Mouse (Mus musculus) liver, embryonic 12.5 days (tissue): ENCODE data around the gene Tmem176a. TPM values are rescaled to one million over a fixed set of nuclear protein-coding genes. Genes with fewer than 3 reads are reported as not detected.
"Not testable (repeated sequence)": the region's sequence is repeated elsewhere in the genome, so short reads cannot be mapped to it uniquely, and the experiment has no call there.

Experiments used
- ATAC-seq: fragments of 200-750 bp; cut with Nextera tagmentation; 2 replicates; pipeline ENCODE4 v1.8.0; 2017; ENCODE audit warnings: moderate number of reproducible peaks, mild to moderate bottlenecking, moderate library complexity
- H3K27ac ChIP-seq: fragments of 300-500 bp; sonication (generic); 2 replicates; pipeline ENCODE4 v1.5.1; 2016; ENCODE audit warnings: mild to moderate bottlenecking
- H3K27me3 ChIP-seq: fragments of 300-500 bp; sonication (generic); replicated peaks from 2 replicates; pipeline ENCODE4 v1.6.1; 2016; ENCODE audit warnings: mild to moderate bottlenecking, moderate library complexity
- H3K36me3 ChIP-seq: fragments of 300-500 bp; sonication (generic); 2 replicates; pipeline ENCODE4 v1.6.1; 2016; ENCODE audit warnings: mild to moderate bottlenecking, moderate library complexity
- H3K4me1 ChIP-seq: fragments of 300-500 bp; sonication (generic); 2 replicates; pipeline ENCODE4 v1.6.1; 2016
- H3K4me2 ChIP-seq: fragments of 300-500 bp; sonication (generic); 2 replicates; pipeline ENCODE4 v1.6.1; 2016; ENCODE audit warnings: mild to moderate bottlenecking, moderate library complexity
- H3K4me3 ChIP-seq: fragments of 300-500 bp; sonication (generic); 2 replicates; pipeline ENCODE4 v1.5.1; 2016; ENCODE audit warnings: mild to moderate bottlenecking, moderate library complexity
- H3K9ac ChIP-seq: fragments of 300-500 bp; sonication (generic); 2 replicates; pipeline ENCODE4 v1.6.1; 2016; ENCODE audit warnings: mild to moderate bottlenecking, moderate library complexity
- H3K9me3 ChIP-seq: fragments of 300-500 bp; sonication (generic); replicated peaks from 2 replicates; pipeline ENCODE4 v1.6.1; 2016; ENCODE audit warnings: mild to moderate bottlenecking, moderate library complexity
- WGBS: fragments of 180-500 bp; shearing (Covaris S2); methylation state at CpG from one replicate; pipeline ENCODE4 v1.1.7; 2016; ENCODE audit not compliant: insufficient replicate concordance; 5-methylcytosine and 5-hydroxymethylcytosine counted together
- polyA plus RNA-seq: library from polyadenylated mRNA; unstranded; fragments of >200 nt; fragmentation: Nextera tagmentation; extraction: Ambion mirVana; gene quantifications from 2 replicates; pipeline ENCODE4 v1.2.1, GENCODE M21; 2016

Gene Tmem176a
- 48.3 and 53.2 TPM in 2 replicates for polyA plus RNA-seq

DNA sequence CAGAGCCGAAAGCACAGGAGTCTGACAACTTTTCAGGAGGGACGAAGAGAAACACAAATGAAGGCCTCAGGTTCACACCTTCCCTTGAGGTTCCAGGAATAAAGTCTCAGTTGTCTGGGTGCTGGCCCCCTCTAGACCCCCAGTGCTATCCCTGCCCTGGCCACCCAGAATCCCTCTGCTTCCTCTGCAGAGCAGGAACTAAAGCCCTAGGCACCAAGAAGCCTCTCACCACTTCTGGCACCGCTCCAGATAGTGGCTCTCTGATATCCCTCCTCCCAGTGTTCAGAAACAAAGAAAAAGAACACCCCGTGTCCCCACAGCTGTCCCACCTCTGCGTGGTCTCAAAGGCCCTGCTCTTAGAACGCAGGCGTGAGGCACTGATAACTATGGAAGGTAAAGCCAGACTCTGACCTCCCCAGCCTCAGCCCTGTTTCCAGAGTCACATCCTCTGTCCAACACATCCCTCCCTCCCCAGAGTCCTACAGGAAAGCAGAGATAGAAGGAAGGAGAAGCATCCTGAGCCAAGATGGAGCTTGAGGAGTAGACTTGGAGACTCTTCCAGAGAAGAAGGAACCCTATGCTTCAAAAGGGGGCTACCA lies at the start of gene Tmem176a:
Gene Tmem176a (plus strand): TSS at position 549 of the 599 bp plus-strand sequence.
- Histone ChIP-seq H3K9me3 (no peaks in the 10 kb centered on the region), H3K27ac (peak within 1 kb of the TSS; percentile 59), H3K4me1 (peaks cover 22% of the 10 kb centered on the region; the same call in 1 of the 2 replicates), H3K9ac (peak within 1 kb of the TSS; percentile 28), H3K27me3 (no peaks in the 10 kb centered on the region), H3K36me3 (peaks cover 35% of the 10 kb centered on the region), H3K4me3 (peak within 1 kb of the TSS; percentile 41), H3K4me2 (peak within 1 kb of the TSS; percentile 53)
- ATAC-seq, result peak; percentile 47; the same call in 1 of the 2 replicates
- 23% methylated on average over 7 of the region's 7 CpGs for WGBS

DNA sequence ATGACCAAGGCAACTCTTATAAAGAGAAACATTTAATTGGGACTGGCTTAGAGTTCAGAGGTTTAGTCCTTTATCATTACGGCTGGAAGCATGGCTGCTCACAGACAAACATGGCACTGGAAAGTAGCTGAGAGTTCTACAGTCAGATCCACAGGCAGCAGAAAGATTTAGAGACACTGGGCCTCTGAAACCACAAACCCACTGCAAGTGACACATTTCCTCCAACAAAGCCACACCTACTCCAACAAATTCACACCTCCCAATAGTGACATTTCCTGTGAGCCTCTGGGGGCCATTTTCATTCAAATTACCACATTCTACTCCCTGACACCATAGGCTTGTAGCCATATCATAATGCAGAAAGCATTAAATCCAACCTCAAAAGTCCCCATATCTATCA lies 38.8 kb upstream of the Tmem176a start:
- no peak for ATAC-seq
- Histone ChIP-seq H3K9me3 (no peaks in the 10 kb centered on the region), H3K4me3 (no peak overlapping the region), H3K4me1 (no peaks in the 10 kb centered on the region), H3K36me3 (no peaks in the 10 kb centered on the region), H3K4me2 (no peak overlapping the region), H3K27me3 (no peaks in the 10 kb centered on the region), H3K9ac (no peak overlapping the region), H3K27ac (no peak overlapping the region)
- 50% methylated on average over 1 of the region's 1 CpGs for WGBS

DNA sequence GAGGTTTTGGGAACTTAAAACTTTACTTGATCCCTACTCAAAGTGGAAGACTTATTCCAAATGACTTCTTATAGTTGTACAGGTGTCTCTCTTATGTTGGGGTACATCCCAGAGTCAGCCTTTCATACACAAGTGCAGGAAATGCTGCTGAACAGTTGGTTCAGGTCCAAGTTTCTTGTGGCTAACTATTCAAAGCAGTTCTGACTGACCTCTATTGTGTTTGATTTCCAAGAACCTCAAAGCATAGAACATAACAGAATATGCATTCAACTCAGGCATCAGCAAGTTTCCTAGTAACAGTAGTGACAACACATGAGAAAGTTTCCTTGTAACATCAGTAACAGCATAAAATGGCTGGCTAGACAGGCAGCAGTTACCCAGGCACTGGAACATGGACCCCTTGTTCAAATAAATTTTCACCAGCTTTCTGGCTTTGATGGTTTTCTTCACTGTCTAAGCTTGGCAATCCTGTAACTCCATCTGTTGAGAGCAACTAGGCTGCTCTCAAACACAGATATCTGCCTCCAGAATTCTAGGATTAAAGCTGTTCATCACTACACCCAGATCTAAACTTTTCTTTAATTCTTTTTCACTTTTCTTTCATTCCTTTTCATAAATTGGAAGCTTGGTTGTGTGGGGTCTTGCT lies 37.2 kb upstream of the Tmem176a start:
- Histone ChIP-seq H3K27me3 (no peaks in the 10 kb centered on the region), H3K9me3 (no peaks in the 10 kb centered on the region), H3K36me3 (no peaks in the 10 kb centered on the region), H3K9ac (no peak overlapping the region), H3K27ac (no peak overlapping the region), H3K4me1 (no peaks in the 10 kb centered on the region), H3K4me3 (no peak overlapping the region), H3K4me2 (no peak overlapping the region)
- no peak for ATAC-seq

DNA sequence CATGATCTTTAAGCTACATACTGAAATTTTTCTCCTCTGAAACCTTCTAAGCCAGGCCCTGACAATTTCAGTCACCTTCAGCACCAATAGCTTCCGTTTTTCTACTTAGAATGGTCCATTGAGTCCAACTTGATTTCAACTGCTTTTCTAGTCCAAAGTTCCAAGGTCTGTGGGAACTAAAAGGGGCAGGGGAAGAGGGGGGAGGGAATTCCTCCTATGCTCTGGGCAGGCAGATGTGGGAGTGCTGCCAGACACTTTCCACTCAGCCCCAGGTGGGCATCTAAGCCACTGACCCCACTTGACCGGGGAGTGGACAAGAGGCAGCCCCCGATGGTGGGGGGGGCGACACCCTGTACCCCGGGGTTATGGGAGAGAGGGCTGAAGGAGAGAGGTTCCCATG lies 36.4 kb upstream of the Tmem176a start:
- Histone ChIP-seq H3K9me3 (no peaks in the 10 kb centered on the region), H3K36me3 (no peaks in the 10 kb centered on the region), H3K27ac (no peak overlapping the region), H3K4me2 (no peak overlapping the region), H3K9ac (no peak overlapping the region), H3K27me3 (no peaks in the 10 kb centered on the region), H3K4me3 (no peak overlapping the region), H3K4me1 (no peaks in the 10 kb centered on the region)
- no peak for ATAC-seq
- 76% methylated on average over 5 of the region's 5 CpGs for WGBS

DNA sequence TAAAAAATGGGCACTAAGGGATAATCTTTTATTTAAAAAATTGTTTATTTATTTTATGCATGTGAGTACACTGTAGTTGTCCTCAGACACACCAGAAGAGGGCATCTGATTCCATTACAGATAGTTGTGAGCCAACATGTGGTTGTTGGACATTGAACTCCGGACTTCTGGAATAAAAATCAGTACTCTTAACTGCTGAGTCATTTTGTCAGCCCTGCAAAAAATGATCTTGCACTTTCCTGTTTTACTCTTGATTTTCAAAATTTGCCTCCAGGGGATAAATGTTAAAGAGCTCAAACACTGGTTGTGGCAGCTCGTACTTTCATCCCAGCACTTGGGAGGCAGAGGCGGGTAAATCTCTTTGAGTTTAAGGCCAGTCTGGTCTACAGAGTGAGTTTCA lies 34.0 kb upstream of the Tmem176a start:
- Histone ChIP-seq H3K9me3 (no peaks in the 10 kb centered on the region), H3K27me3 (no peaks in the 10 kb centered on the region), H3K27ac (no peak overlapping the region), H3K36me3 (no peaks in the 10 kb centered on the region), H3K4me2 (no peak overlapping the region), H3K9ac (no peak overlapping the region), H3K4me3 (no peak overlapping the region), H3K4me1 (no peaks in the 10 kb centered on the region)
- WGBS, result 72% methylated on average over 3 of the region's 3 CpGs
- ATAC-seq, result no peak

DNA sequence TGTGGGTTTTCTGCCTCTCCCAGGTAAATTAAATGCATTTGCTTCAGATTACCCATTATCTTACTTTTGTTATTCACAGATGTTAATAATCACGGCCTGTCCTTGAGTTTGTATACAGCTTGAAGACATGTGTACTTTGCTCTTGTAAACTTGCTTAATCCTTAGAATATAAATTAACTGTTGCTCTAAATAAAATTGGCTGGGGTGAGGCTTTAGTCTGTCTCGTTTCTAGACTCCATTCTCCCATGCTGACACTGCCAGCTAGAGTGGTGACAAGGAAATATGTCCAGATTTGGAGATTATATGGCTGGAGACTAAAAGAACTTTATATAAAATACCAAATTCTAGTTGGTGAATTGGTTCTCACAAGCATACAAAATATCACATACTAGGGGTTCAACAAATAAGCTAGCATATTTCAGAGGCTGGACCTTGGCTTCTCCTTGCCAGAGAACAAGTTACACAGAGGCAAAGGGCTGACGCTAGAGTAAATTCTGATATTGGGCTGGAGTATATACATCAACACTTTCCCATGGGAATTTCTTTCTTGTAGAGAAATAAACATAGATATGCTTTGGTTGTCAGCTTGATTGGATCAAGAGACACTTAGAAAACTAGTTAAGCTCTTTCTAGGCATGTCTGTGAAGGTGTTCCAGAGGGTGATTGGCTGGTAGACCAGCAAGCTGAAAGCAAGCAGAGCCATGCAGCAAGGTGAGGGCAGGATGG lies 31.1 kb upstream of the Tmem176a start:
- H3K9me3 ChIP-seq, result no peaks in the 10 kb centered on the region
- H3K27ac ChIP-seq, result no peak overlapping the region
- no peaks in the 10 kb centered on the region for H3K27me3 ChIP-seq
- no peak for ATAC-seq
- WGBS, result 60% methylated on average over 3 of the region's 3 CpGs
- no peaks in the 10 kb centered on the region for H3K36me3 ChIP-seq
- H3K4me3 ChIP-seq, result no peak overlapping the region
- H3K4me1 ChIP-seq, result no peaks in the 10 kb centered on the region
- H3K9ac ChIP-seq, result no peak overlapping the region
- no peak overlapping the region for H3K4me2 ChIP-seq

DNA sequence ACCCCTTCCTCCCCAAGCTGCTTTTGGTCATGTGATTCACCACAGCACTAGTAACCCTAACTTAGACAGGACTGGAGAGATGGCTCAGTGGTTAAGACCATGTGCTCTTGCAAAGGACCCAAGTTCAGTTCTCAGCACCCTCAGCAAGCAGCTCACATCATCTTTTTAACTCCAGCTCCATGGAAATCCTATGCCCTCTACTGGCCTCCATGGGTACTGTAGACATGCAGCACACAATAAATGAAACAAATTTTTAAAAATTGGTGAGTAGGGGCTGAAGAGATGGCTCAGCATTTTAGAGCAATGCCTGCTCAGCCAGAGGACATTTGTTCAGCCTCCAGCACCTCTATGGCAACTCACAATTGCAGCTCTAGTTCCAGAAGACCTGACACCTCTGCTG lies 25.7 kb upstream of the Tmem176a start:
- ATAC-seq, result no peak
- H3K27me3 ChIP-seq, result no peaks in the 10 kb centered on the region
- no peak overlapping the region for H3K9ac ChIP-seq
- H3K9me3 ChIP-seq, result no peaks in the 10 kb centered on the region
- no peak overlapping the region for H3K4me2 ChIP-seq
- no peaks in the 10 kb centered on the region for H3K4me1 ChIP-seq
- H3K4me3 ChIP-seq, result no peak overlapping the region
- H3K27ac ChIP-seq, result no peak overlapping the region
- no peaks in the 10 kb centered on the region for H3K36me3 ChIP-seq

DNA sequence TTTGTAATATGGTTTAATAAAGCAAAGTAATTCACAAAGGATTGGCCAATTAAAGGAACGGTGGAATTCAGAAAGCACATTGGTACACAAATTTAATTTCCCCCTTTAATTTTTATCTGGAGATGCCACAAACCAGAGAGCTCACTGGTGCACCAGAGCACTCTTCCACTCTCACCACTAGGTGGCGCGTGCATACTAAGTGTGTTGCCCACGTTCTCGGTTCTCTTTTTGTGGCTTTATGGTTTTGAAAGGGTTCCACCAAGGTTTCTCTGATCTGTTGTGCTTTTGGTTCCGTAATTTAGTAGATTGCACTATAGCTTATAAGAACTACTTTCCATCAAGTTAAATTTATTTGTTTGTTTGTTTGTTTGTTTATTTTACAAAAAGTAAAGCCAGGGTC lies 22.9 kb upstream of the Tmem176a start:
- Histone ChIP-seq H3K36me3 (no peaks in the 10 kb centered on the region), H3K4me2 (no peak overlapping the region), H3K9me3 (no peaks in the 10 kb centered on the region), H3K9ac (no peak overlapping the region), H3K27ac (no peak overlapping the region), H3K27me3 (no peaks in the 10 kb centered on the region), H3K4me3 (no peak overlapping the region), H3K4me1 (no peaks in the 10 kb centered on the region)
- 2% methylated on average over 6 of the region's 6 CpGs for whole genome bisulfite sequencing
- ATAC-seq, result no peak

DNA sequence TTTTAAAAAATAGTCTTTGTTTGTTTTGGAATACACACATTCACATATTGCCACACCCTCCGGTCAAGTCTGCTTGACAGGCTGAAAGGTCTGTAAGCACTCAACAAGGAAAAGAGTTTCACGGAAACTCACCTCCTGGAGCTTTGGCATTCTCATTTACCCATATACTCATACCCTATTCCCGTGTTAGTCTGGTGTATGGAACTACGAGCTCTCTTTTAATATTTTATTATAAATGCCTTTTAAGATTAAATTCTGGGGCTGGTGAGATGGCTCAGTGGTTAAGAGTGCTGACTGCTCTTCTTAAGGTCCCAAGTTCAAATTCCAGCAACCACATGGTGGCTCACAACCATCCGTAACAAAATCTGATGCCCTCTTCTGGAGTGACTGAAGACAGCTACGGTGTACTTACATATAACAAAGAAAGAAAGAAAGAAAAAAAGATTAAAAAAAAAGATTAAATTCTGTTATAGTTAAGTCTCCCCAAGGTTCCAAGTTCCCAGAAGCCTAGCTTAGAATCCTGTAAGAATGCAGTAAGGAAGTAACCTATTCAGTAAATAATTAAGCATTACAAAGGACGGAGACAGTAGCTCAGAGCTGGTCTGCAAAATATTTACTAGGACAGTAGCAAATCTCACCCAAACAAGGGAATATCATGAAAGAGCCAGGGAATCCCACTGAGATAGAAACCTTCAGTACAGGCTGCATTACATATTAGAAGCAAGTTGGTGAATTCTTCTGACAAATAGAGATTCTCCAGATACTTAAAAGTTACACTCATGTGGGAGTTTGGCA lies 18.5 kb upstream of the Tmem176a start:
- not testable (repeated sequence) for ATAC-seq, H3K36me3 ChIP-seq, H3K4me3 ChIP-seq, H3K9me3 ChIP-seq, H3K4me2 ChIP-seq, H3K27me3 ChIP-seq, H3K27ac ChIP-seq, H3K4me1 ChIP-seq, H3K9ac ChIP-seq
- WGBS, result 72% methylated on average over 7 of the region's 7 CpGs

DNA sequence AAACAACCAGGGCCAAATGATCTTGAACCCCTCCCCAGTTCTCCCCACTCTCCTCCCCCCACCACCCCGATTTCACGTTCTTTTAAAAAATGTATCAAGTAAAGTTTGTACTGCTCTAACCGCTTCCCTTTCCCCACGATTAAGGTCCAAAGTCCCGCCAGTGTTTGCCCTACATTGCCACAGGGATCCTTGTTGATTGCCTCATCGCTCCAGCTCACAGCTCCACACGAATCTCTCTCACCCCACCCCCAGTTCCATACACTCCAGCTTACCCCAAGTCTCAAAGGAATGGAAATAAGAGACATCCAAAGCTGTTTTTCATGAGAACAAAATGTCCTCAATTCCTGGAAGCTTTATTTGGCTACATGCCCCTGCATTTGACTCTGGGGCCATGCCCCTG lies 15.7 kb upstream of the Tmem176a start:
- Histone ChIP-seq H3K4me2 (no peak overlapping the region), H3K4me3 (no peak overlapping the region), H3K27me3 (no peaks in the 10 kb centered on the region), H3K4me1 (peaks cover 5% of the 10 kb centered on the region; the same call in 1 of the 2 replicates), H3K9me3 (no peaks in the 10 kb centered on the region), H3K27ac (no peak overlapping the region), H3K36me3 (no peaks in the 10 kb centered on the region), H3K9ac (no peak overlapping the region)
- WGBS, result 51% methylated on average over 7 of the region's 7 CpGs
- ATAC-seq, result no peak

DNA sequence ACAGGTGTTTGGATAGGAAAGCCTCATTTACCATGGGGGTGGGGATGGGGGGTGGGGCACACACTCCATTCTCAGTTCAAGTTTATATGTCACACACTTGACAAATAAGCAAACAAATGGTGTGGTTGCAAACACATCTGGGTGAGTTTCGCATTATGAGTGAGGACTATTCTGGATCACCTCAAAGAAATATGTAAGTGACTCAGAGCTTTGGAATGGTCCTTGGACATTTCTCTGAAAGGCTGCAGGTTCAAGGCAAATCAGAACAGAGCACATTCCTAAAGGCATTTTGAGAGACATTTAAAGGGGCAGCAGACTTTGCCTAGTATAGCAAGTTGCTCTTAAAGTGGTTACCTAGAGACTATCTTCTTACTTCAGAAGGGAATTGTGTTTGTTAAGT lies 11.7 kb upstream of the Tmem176a start:
- Histone ChIP-seq H3K27me3 (no peaks in the 10 kb centered on the region), H3K4me3 (no peak overlapping the region), H3K4me1 (peaks cover 7% of the 10 kb centered on the region; the same call in 1 of the 2 replicates), H3K4me2 (no peak overlapping the region), H3K36me3 (peaks cover 12% of the 10 kb centered on the region), H3K27ac (no peak overlapping the region), H3K9ac (no peak overlapping the region), H3K9me3 (no peaks in the 10 kb centered on the region)
- 57% methylated on average over 1 of the region's 1 CpGs for WGBS
- no peak for ATAC-seq

DNA sequence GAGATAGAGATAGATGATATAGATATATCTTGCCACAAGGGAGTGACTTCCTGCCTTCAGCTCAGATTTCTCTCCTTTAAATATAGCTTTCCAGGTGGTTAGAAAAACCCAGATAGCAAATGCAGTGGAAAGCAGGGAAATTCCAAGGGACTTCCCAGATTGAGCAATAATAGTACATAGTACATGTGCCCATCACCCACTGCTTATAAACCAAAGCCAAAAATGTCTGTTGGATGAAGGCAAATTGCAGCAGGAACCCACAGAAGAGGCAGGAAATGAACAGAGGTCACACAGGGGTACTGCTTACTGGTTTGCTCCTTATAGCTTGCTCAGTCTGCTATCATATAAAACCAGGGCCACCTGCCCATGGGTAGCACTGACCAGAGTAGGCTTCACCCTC lies 11.1 kb upstream of the Tmem176a start:
- Histone ChIP-seq H3K27ac (no peak overlapping the region), H3K36me3 (peaks cover 19% of the 10 kb centered on the region)

More for the DNA sequence above, 11.1 kb upstream of the Tmem176a start:
- Histone ChIP-seq H3K9ac (no peak overlapping the region), H3K4me3 (no peak overlapping the region), H3K27me3 (no peaks in the 10 kb centered on the region), H3K4me1 (peaks cover 7% of the 10 kb centered on the region; the same call in 1 of the 2 replicates), H3K4me2 (no peak overlapping the region), H3K9me3 (no peaks in the 10 kb centered on the region)
- ATAC-seq, result no peak
